In the genomic region with DNA sequence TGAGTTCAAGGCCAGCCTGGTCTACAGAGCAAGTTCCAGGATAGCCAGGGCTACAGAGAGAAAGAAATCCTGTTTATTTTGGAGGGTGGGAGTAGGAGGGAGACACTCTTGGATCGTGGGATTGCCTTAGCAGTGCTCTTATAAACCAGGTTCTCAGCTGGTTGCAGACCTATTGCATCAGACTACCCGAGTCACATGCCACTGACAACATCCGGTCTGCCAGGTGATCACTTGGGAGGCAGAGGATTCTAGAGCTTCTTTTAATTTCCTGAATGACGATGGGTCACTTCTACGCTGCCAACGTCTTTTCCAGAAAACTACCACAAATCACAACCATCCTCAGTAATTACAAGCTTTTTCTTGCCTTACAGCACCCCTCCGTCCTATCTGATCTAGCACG, we compare ENCODE assay signal across 8 mouse cellular contexts. TPM values are rescaled to one million over a fixed set of nuclear protein-coding genes. Genes with fewer than 3 reads are reported as not detected.
DNase-seq lines count a peak whose midpoint lies in the region; ATAC-seq and TF ChIP-seq lines count a peak whose summit lies in the region.

No protein-coding gene starts in this region.

- H3K27ac ChIP-seq in forebrain, embryonic 15.5 days (replicated peaks) = peak overlapping the region; percentile 91

- peaks cover 44% of the 10 kb centered on the region for H3K4me1 ChIP-seq in forebrain, embryonic 15.5 days
- H3K4me1 ChIP-seq in lung, adult 2 months (ENCODE audit: control insufficient read depth, insufficient read depth, low read length) = peaks cover 2% of the 10 kb centered on the region

- no peaks in the 10 kb centered on the region for H3K36me3 ChIP-seq in forebrain, embryonic 15.5 days

- H3K9ac ChIP-seq in forebrain, embryonic 15.5 days (replicated peaks) = peak overlapping the region; percentile 79

- no peak for ATAC-seq in forebrain, embryonic 15.5 days (replicated peaks)

- H3K9me3 ChIP-seq in forebrain, embryonic 15.5 days = no peaks in the 10 kb centered on the region

- TF ChIP-seq CTCF in lung, adult 2 months (IDR thresholded peaks at IDR 0.05; ENCODE audit: insufficient read depth, low read length) = no peak

- WGBS in forebrain, embryonic 15.5 days = 21% methylated on average over 8 of the region's 8 CpGs
- 6% methylated on average over 8 of the region's 8 CpGs for WGBS in lung, adult 2 months

- H3K4me3 ChIP-seq in forebrain, embryonic 15.5 days = peak overlapping the region; percentile 80
- peak overlapping the region; percentile 83 for H3K4me3 ChIP-seq in lung, adult 2 months (replicated peaks; ENCODE audit: extremely low read depth, low read depth, low read length)

- peak; percentile 25; the same call in 1 of the 2 replicates for TF ChIP-seq POLR2A in lung, adult 2 months (IDR thresholded peaks at IDR 0.05; ENCODE audit: borderline replicate concordance, extremely low read depth, low read depth, low read length)

- DNase-seq in right cerebral cortex, adult 18-20 months = peak; percentile 49
- no peak for DNase-seq in right cerebral cortex, postnatal 4 days
- DNase-seq in adrenal gland, postnatal 36 days = peak; percentile 64 to 78
- peak; percentile 57 for DNase-seq in kidney, adult 18-20 months
- peak; percentile 56 for DNase-seq in lung, adult 2 months
- peak; percentile 42 for DNase-seq in retina, embryonic 14.5 days (ENCODE audit: low spot score)
- no peak for DNase-seq in layer of hippocampus, adult 9-10 months (ENCODE audit: low spot score)

- peak overlapping the region; percentile 77 for H3K4me2 ChIP-seq in forebrain, embryonic 15.5 days (replicated peaks)

- no peaks in the 10 kb centered on the region for H3K27me3 ChIP-seq in forebrain, embryonic 15.5 days

RNA-seq across cellular contexts. Expression of gene Sars, which starts 1.0 kb away (rescaled TPM):
- total RNA-seq in adrenal gland, postnatal 36 days (2021) = 100 to 1,000 TPM; 185 to 210 TPM
- 221 and 222 TPM in 2 replicates for polyA plus RNA-seq in forebrain, embryonic 15.5 days (2015; fragmentation: Nextera tagmentation; extraction: Ambion mirVana)
- polyA plus RNA-seq in lung, adult 2 months (2012; rRNA removed) = 29.4 and 48.0 TPM in 2 replicates

RNA-seq across cellular contexts. Expression of gene Celsr2, which starts 28.7 kb away (rescaled TPM):
- total RNA-seq in adrenal gland, postnatal 36 days (2021) = 1 to 10 TPM; 5.6 to 8.1 TPM
- polyA plus RNA-seq in forebrain, embryonic 15.5 days (2015; fragmentation: Nextera tagmentation; extraction: Ambion mirVana) = 49.1 and 52.8 TPM in 2 replicates
- 22.7 and 26.7 TPM in 2 replicates for polyA plus RNA-seq in lung, adult 2 months (2012; rRNA removed)

Comparison
In these comparisons a context has a peak if more than half of its experiments do, and no peak if none do; other contexts are left out.
1. DNase-seq: peak in right cerebral cortex, adult 18-20 months (single experiment), adrenal gland, postnatal 36 days (2 of 2), kidney, adult 18-20 months (single experiment), lung, adult 2 months (single experiment) and retina, embryonic 14.5 days (single experiment); none in right cerebral cortex, postnatal 4 days (single experiment) and layer of hippocampus, adult 9-10 months (single experiment).